Comparison of ENCODE assay signal across 8 mouse cellular contexts in the genomic region with DNA sequence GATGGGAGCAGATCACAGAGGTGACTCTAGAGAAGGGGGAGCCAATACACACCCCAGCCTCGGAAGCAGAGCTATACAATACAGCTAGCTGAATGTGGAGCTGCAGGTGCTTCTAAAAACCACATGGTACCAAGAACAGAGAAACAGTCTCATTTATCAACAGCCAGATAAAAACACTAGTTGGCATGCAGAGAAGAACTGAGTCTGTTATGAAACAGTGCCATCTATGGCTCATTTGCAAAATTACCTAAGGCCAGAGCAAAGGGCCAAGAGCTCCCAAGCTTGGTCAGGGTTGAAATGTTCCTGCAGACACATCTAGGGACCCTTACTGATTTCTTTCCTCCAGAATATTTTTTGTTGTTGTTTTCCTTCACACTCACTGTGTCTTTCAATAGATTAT.
DNase-seq lines count a peak whose midpoint lies in the region; ATAC-seq lines count a peak whose summit lies in the region.

No protein-coding gene starts in this region.

- WGBS in midbrain, embryonic 11.5 days, result 74% methylated on average over 1 of the region's 1 CpGs
- 80% methylated on average over 1 of the region's 1 CpGs for WGBS in midbrain, embryonic 10.5 days

- no peak overlapping the region for H3K27ac ChIP-seq in midbrain, embryonic 11.5 days (ENCODE audit: low read depth, low read length)
- no peak overlapping the region for H3K27ac ChIP-seq in midbrain, embryonic 10.5 days (replicated peaks)

- no peaks in the 10 kb centered on the region for H3K4me1 ChIP-seq in midbrain, embryonic 11.5 days (ENCODE audit: control insufficient read depth, insufficient read depth, low read length)
- no peaks in the 10 kb centered on the region for H3K4me1 ChIP-seq in midbrain, embryonic 10.5 days

- H3K4me3 ChIP-seq in midbrain, embryonic 11.5 days (ENCODE audit: low read depth, low read length), result no peak overlapping the region
- no peak overlapping the region for H3K4me3 ChIP-seq in midbrain, embryonic 10.5 days

- no peak overlapping the region for H3K4me2 ChIP-seq in midbrain, embryonic 11.5 days

- no peak for ATAC-seq in midbrain, embryonic 11.5 days (ENCODE audit: low FRiP score)
- ATAC-seq in megakaryocyte progenitor cell, adult 5-6 weeks (replicated peaks; ENCODE audit: poor library complexity), result peak; percentile 94

- peaks cover 9% of the 10 kb centered on the region; the same call in 1 of the 2 replicates for H3K36me3 ChIP-seq in midbrain, embryonic 11.5 days (ENCODE audit: control insufficient read depth, insufficient read depth, low read length)
- H3K36me3 ChIP-seq in midbrain, embryonic 10.5 days, result peaks cover 98% of the 10 kb centered on the region

- DNase-seq in adrenal gland, postnatal 14 days, result peak; percentile 38
- no peak for DNase-seq in adrenal gland, postnatal 25 days
- DNase-seq in midbrain, embryonic 11.5 days (ENCODE audit: low spot score, missing footprints), result peak; percentile 88
- DNase-seq in midbrain, embryonic 10.5 days (ENCODE audit: low spot score), result no peak
- peak; percentile 49 for DNase-seq in cerebellum, adult 8-10 months
- DNase-seq in kidney, postnatal 10 days, result peak; percentile 25
- DNase-seq in gastrocnemius, postnatal 10 days, result no peak

- no peaks in the 10 kb centered on the region for H3K27me3 ChIP-seq in midbrain, embryonic 11.5 days (ENCODE audit: control insufficient read depth, insufficient read depth, low read length)
- H3K27me3 ChIP-seq in midbrain, embryonic 10.5 days (ENCODE audit: low read depth, poor library complexity, severe bottlenecking), result no peaks in the 10 kb centered on the region

- no peak overlapping the region for H3K9ac ChIP-seq in midbrain, embryonic 11.5 days (ENCODE audit: low read length)

- no peaks in the 10 kb centered on the region for H3K9me3 ChIP-seq in midbrain, embryonic 11.5 days (ENCODE audit: control insufficient read depth, low read length)
- no peaks in the 10 kb centered on the region for H3K9me3 ChIP-seq in midbrain, embryonic 10.5 days (replicated peaks)

Comparison
In these comparisons a context has a peak if more than half of its experiments do, and no peak if none do; other contexts are left out.
1. DNase-seq: peak in adrenal gland, postnatal 14 days (single experiment), midbrain, embryonic 11.5 days (single experiment), cerebellum, adult 8-10 months (single experiment) and kidney, postnatal 10 days (single experiment); none in adrenal gland, postnatal 25 days (single experiment), midbrain, embryonic 10.5 days (single experiment) and gastrocnemius, postnatal 10 days (single experiment).